Mouse (Mus musculus) heart, postnatal 36 days (tissue): ENCODE data around the gene Pgap3. TPM values are rescaled to one million over a fixed set of nuclear protein-coding genes. Genes with fewer than 3 reads are reported as not detected.

Experiments used
- DNase-seq, 2 experiments: peaks; one replicate each; pipeline ENCODE4 v3.0.0; 2021 to 2022
- intact Hi-C: fragments of 180-260 bp; cut with DNase I; formaldehyde crosslinking; loops from one replicate; pipeline ENCODE4 v1.15.1; 2025
- total RNA-seq, 2 experiments: library from RNA; stranded (reverse); gene quantifications; 2 replicates each; pipeline ENCODE4 v1.2.3; 2021

Pgap3 gene
- total RNA-seq, 2 experiments from 2014 or later = 8.5 to 9.2 TPM

- DNase-seq = no peak
- intact Hi-C loops = loop anchor here (2.0 kb wide), 1 partner anchor 25 kb away; the partner anchor contains the start of gene Mien1
Observed at GRCm38 (mm10) chr11:98413731-98414130, 13.4 kb upstream of the Pgap3 start.

- intact Hi-C loops = loop anchor here (2.0 kb wide), 1 partner anchor 26 kb away; the partner anchor contains the start of gene Mien1
- DNase-seq = peak; percentile 16 to 62
Observed at GRCm38 (mm10) chr11:98412797-98413301, 12.6 kb upstream of the Pgap3 start.

- intact Hi-C loops = loop anchor here (2.0 kb wide), 1 partner anchor 26 kb away; the partner anchor contains the start of gene Mien1
Observed at GRCm38 (mm10) chr11:98412273-98412796, 12.0 kb upstream of the Pgap3 start, which contains the start of gene Erbb2. Gene Erbb2, plus strand, starts transcription at chr11:98412470.

GRCm38 (mm10) chr11:98409341-98409822 is 9.1 kb upstream of the Pgap3 start:
- intact Hi-C loops = no loop called here
- DNase-seq = no peak

More at GRCm38 (mm10) chr11:98412273-98412796, 12.0 kb upstream of the Pgap3 start, which contains the start of gene Erbb2:
- peak; percentile 67 to 78 for DNase-seq

GRCm38 (mm10) chr11:98408872-98409271 is 8.6 kb upstream of the Pgap3 start:
- intact Hi-C loops = no loop called here
- DNase-seq = no peak

GRCm38 (mm10) chr11:98406621-98407020 is 6.3 kb upstream of the Pgap3 start:
- DNase-seq = no peak
- intact Hi-C loops = no loop called here

- no peak for DNase-seq
- intact Hi-C loops = loop anchor here (5.0 kb wide), 1 partner anchor 36 kb away; the partner anchor contains the start of gene Mien1
Observed at GRCm38 (mm10) chr11:98400816-98401215, 526 bp upstream of the Pgap3 start.

- intact Hi-C loops = no loop called here
- DNase-seq = no peak
Observed at GRCm38 (mm10) chr11:98397946-98398345, 2.3 kb downstream of the Pgap3 start.

- peak in 1 of 2 experiments; percentile 57 for DNase-seq
- intact Hi-C loops = no loop called here
Observed at GRCm38 (mm10) chr11:98395041-98395440, 5.2 kb downstream of the Pgap3 start.

GRCm38 (mm10) chr11:98394301-98394700 is 6.0 kb downstream of the Pgap3 start:
- intact Hi-C loops = no loop called here
- DNase-seq = no peak

GRCm38 (mm10) chr11:98393317-98393716 is 7.0 kb downstream of the Pgap3 start:
- intact Hi-C loops = no loop called here
- DNase-seq = peak in 1 of 2 experiments; percentile 48

- intact Hi-C loops = no loop called here
- no peak for DNase-seq
Observed at GRCm38 (mm10) chr11:98392645-98393044, 7.6 kb downstream of the Pgap3 start.

GRCm38 (mm10) chr11:98392034-98392433 is 8.3 kb downstream of the Pgap3 start:
- no peak for DNase-seq
- intact Hi-C loops = no loop called here

- intact Hi-C loops = no loop called here
- DNase-seq = no peak
Observed at GRCm38 (mm10) chr11:98390141-98390540, 10.1 kb downstream of the Pgap3 start.

- intact Hi-C loops = loop anchor here (1.0 kb wide), 2 partner anchors 47 to 124 kb away; no protein-coding TSS in a partner anchor
- peak in 1 of 2 experiments; percentile 53 for DNase-seq
Observed at GRCm38 (mm10) chr11:98389221-98389780, 11.0 kb downstream of the Pgap3 start.

GRCm38 (mm10) chr11:98388282-98388681 is 12.0 kb downstream of the Pgap3 start:
- DNase-seq = no peak
- intact Hi-C loops = no loop called here

- intact Hi-C loops = no loop called here
- no peak for DNase-seq
Observed at GRCm38 (mm10) chr11:98387056-98387577, 13.2 kb downstream of the Pgap3 start.

GRCm38 (mm10) chr11:98386596-98386995 is 13.7 kb downstream of the Pgap3 start:
- intact Hi-C loops = no loop called here
- DNase-seq = no peak

GRCm38 (mm10) chr11:98385638-98386585 is 14.4 kb downstream of the Pgap3 start, which contains the start of gene Pnmt:
Gene Pnmt, plus strand, starts transcription at chr11:98386450.
- intact Hi-C loops = no loop called here
- no peak for DNase-seq
